ENCODE assay signal across 8 mouse cellular contexts in genomic region chr13:81103794-81104193, GRCm38 (mm10).
A peak's percentile ranks its signal among the peaks of the same experiment; 100 is the strongest.
DNase-seq lines count a peak whose midpoint lies in the region; ATAC-seq and TF ChIP-seq lines count a peak whose summit lies in the region.

No protein-coding gene starts in this region.

- H3K9ac ChIP-seq in MEL (ENCODE audit: control insufficient read depth, low read depth, low read length, poor library complexity, severe bottlenecking): no peak overlapping the region
- H3K9ac ChIP-seq in kidney, embryonic 16.5 days (replicated peaks; ENCODE audit: low read length): no peak overlapping the region
- H3K9ac ChIP-seq in forebrain, embryonic 11.5 days (ENCODE audit: low read length): no peak overlapping the region

- peak; percentile 64; the same call in 1 of the 2 replicates for ATAC-seq in kidney, embryonic 16.5 days (ENCODE audit: low FRiP score, low TSS enrichment)
- no peak for ATAC-seq in erythroid progenitor cell, adult 5-6 weeks (replicated peaks; ENCODE audit: low FRiP score, poor library complexity, severe bottlenecking)
- no peak for ATAC-seq in forebrain, embryonic 11.5 days (replicated peaks; ENCODE audit: low FRiP score)

- H3K4me2 ChIP-seq in kidney, embryonic 16.5 days (replicated peaks; ENCODE audit: low read depth, low read length): no peak overlapping the region
- no peak overlapping the region for H3K4me2 ChIP-seq in myocyte (ENCODE audit: low read depth)
- no peak overlapping the region for H3K4me2 ChIP-seq in forebrain, embryonic 11.5 days (ENCODE audit: low read depth, low read length, severe bottlenecking)

- TF ChIP-seq POLR2A in MEL (IDR thresholded peaks at IDR 0.05; ENCODE audit: control insufficient read depth in 1 of 2, insufficient read depth in 1 of 2, low read depth in 1 of 2, low read length in 2 of 2, poor library complexity in 1 of 2) (no peak), myocyte (IDR thresholded peaks at IDR 0.05; ENCODE audit: insufficient read length, low read depth) (no peak)

- H3K9me3 ChIP-seq in MEL (replicated peaks; ENCODE audit: insufficient read depth, low read length): no peaks in the 10 kb centered on the region
- H3K9me3 ChIP-seq in kidney, embryonic 16.5 days (ENCODE audit: low read length): no peaks in the 10 kb centered on the region
- H3K9me3 ChIP-seq in forebrain, embryonic 11.5 days (ENCODE audit: control insufficient read depth, low read length): no peaks in the 10 kb centered on the region

- peaks cover 0 to 4% of the 10 kb centered on the region in 2 experiments; a peak in 1 of 4 replicates for H3K4me1 ChIP-seq in MEL (ENCODE audit: control insufficient read depth in 1 of 2, insufficient read depth in 2 of 2, low read length in 2 of 2)
- peaks cover 6% of the 10 kb centered on the region; the same call in 1 of the 2 replicates for H3K4me1 ChIP-seq in kidney, embryonic 16.5 days (ENCODE audit: insufficient read depth, low read length)
- H3K4me1 ChIP-seq in forebrain, embryonic 11.5 days (replicated peaks; ENCODE audit: control insufficient read depth, insufficient read depth, low read length): no peaks in the 10 kb centered on the region

- H3K4me3 ChIP-seq in MEL (ENCODE audit: control insufficient read depth in 1 of 2, insufficient read depth in 1 of 2, low read depth in 2 of 2, low read length in 2 of 2) (no peak overlapping the region), myocyte (no peak overlapping the region)
- no peak overlapping the region for H3K4me3 ChIP-seq in kidney, embryonic 16.5 days (ENCODE audit: low read length)
- H3K4me3 ChIP-seq in forebrain, embryonic 11.5 days (ENCODE audit: low read depth, low read length): no peak overlapping the region

- no peaks in the 10 kb centered on the region for H3K79me2 ChIP-seq in MEL (ENCODE audit: control insufficient read depth, insufficient read depth, low read length, poor library complexity)
- H3K79me2 ChIP-seq in myocyte (ENCODE audit: control insufficient read depth, insufficient read depth): no peaks in the 10 kb centered on the region

- TF ChIP-seq RAD21 in MEL (IDR thresholded peaks at IDR 0.05; ENCODE audit: low read depth, low read length): no peak

- WGBS in kidney, embryonic 16.5 days: 52% methylated on average over 4 of the region's 4 CpGs
- 78% methylated on average over 4 of the region's 4 CpGs for WGBS in forebrain, embryonic 11.5 days

- peak; percentile 24 for DNase-seq in 3134 (ENCODE audit: extremely low read depth, insufficient read length, low spot score)
- peak; percentile 41 for DNase-seq in MEL (ENCODE audit: low read depth, low spot score)
- DNase-seq in heart, adult 18-20 months: peak; percentile 86 to 87
- DNase-seq in forebrain, embryonic 11.5 days (ENCODE audit: low spot score): no peak
- DNase-seq in right cerebral cortex, adult 18-20 months: no peak

- no peak for TF ChIP-seq CTCF in MEL (IDR thresholded peaks at IDR 0.05 in 2 of 3, conservative IDR thresholded peaks at IDR 0.05 in 1 of 3; ENCODE audit: control insufficient read depth in 1 of 3, insufficient read depth in 1 of 3, low read depth in 2 of 3, low read length in 3 of 3, poor library complexity in 1 of 3, severe bottlenecking in 1 of 3)

- no peaks in the 10 kb centered on the region for H3K27me3 ChIP-seq in MEL (ENCODE audit: control insufficient read depth in 1 of 2, insufficient read depth in 2 of 2, low read length in 2 of 2)
- H3K27me3 ChIP-seq in kidney, embryonic 16.5 days (ENCODE audit: insufficient read depth, low read length): no peaks in the 10 kb centered on the region
- no peaks in the 10 kb centered on the region for H3K27me3 ChIP-seq in myocyte (ENCODE audit: control insufficient read depth, insufficient read depth, insufficient read length)
- H3K27me3 ChIP-seq in forebrain, embryonic 11.5 days (ENCODE audit: control insufficient read depth, insufficient read depth, low read length): no peaks in the 10 kb centered on the region

- H3K36me3 ChIP-seq in MEL (ENCODE audit: control insufficient read depth in 1 of 2, insufficient read depth in 2 of 2, low read length in 2 of 2) (no peaks in the 10 kb centered on the region), myocyte (ENCODE audit: control insufficient read depth, insufficient read depth) (no peaks in the 10 kb centered on the region)
- H3K36me3 ChIP-seq in kidney, embryonic 16.5 days (ENCODE audit: insufficient read depth, low read length): no peaks in the 10 kb centered on the region
- H3K36me3 ChIP-seq in forebrain, embryonic 11.5 days (ENCODE audit: control insufficient read depth, insufficient read depth, low read length): no peaks in the 10 kb centered on the region

- no peak overlapping the region for H3K27ac ChIP-seq in MEL (ENCODE audit: control insufficient read depth, low read depth, low read length)
- H3K27ac ChIP-seq in kidney, embryonic 16.5 days (ENCODE audit: low read length): no peak overlapping the region
- no peak overlapping the region for H3K27ac ChIP-seq in forebrain, embryonic 11.5 days (ENCODE audit: low read depth, low read length)

- no peak overlapping the region for H3ac ChIP-seq in myocyte (ENCODE audit: control insufficient read depth, insufficient read length)

- TF ChIP-seq EP300 in MEL (IDR thresholded peaks at IDR 0.05; ENCODE audit: low read depth in 1 of 2, low read length in 2 of 2): no peak

TF ChIP-seq in MEL, 35 proteins besides CTCF, POLR2A, EP300 and RAD21:
- TF ChIP-seq MEF2A (IDR thresholded peaks at IDR 0.05; ENCODE audit: extremely low read depth, insufficient replicate concordance, low read depth, low read length, poor library complexity, severe bottlenecking): no peak
- no peak for TF ChIP-seq ZKSCAN1 (IDR thresholded peaks at IDR 0.05; ENCODE audit: low read depth, low read length)
- TF ChIP-seq CHD2 (IDR thresholded peaks at IDR 0.05; ENCODE audit: low read length): no peak
- TF ChIP-seq TAL1 (IDR thresholded peaks at IDR 0.05; ENCODE audit: low read length): no peak
- TF ChIP-seq NELFE (IDR thresholded peaks at IDR 0.05; ENCODE audit: low read depth, low read length): no peak
- TF ChIP-seq GABPA (IDR thresholded peaks at IDR 0.05; ENCODE audit: low read depth, low read length): no peak
- TF ChIP-seq SMC3 (IDR thresholded peaks at IDR 0.05; ENCODE audit: low read depth, low read length): no peak
- no peak for TF ChIP-seq KAT2A (conservative IDR thresholded peaks at IDR 0.05; ENCODE audit: low read depth, low read length)

TF ChIP-seq in myocyte, 11 proteins besides CTCF, POLR2A, EP300 and RAD21:
- TF ChIP-seq MAX (IDR thresholded peaks at IDR 0.05; ENCODE audit: low read depth): no peak
- TF ChIP-seq CEBPB (IDR thresholded peaks at IDR 0.05; ENCODE audit: insufficient read depth, poor library complexity, severe bottlenecking): peak; percentile 67; the same call in 1 of the 2 replicates
- no peak for TF ChIP-seq POLR2AphosphoS2 (IDR thresholded peaks at IDR 0.05; ENCODE audit: insufficient read length, low read depth)

Comparison
In these comparisons a context has a peak if more than half of its experiments do, and no peak if none do; other contexts are left out.
1. DNase-seq: peak in 3134 (single experiment), MEL (single experiment) and heart, adult 18-20 months (2 of 2); none in forebrain, embryonic 11.5 days (single experiment) and right cerebral cortex, adult 18-20 months (single experiment).